Mouse (Mus musculus) forelimb bud, embryonic 11.5 days (tissue): ENCODE results near the gene Vars2.
A peak's percentile ranks its signal among the peaks of the same experiment; 100 is the strongest.

Source experiments
- DNase-seq: peaks from one replicate; pipeline ENCODE4 v3.0.0-alpha.2; 2012; ENCODE audit warnings: low read depth, low spot score

Vars2 gene

GRCm38 (mm10) chr17:35667334-35668065, at the start of gene Vars2:
Gene Vars2, minus strand, starts transcription at chr17:35667592.
- peak; percentile 96 for DNase-seq

GRCm38 (mm10) chr17:35717080-35717479, 49.7 kb upstream of the Vars2 start:
- DNase-seq: no peak

- DNase-seq: no peak
Observed at GRCm38 (mm10) chr17:35716114-35716513, 48.7 kb upstream of the Vars2 start.

- DNase-seq: no peak
Observed at GRCm38 (mm10) chr17:35710705-35711347, 43.4 kb upstream of the Vars2 start.

- DNase-seq: no peak
Observed at GRCm38 (mm10) chr17:35708611-35709010, 41.2 kb upstream of the Vars2 start.

- no peak for DNase-seq
Observed at GRCm38 (mm10) chr17:35707929-35708328, 40.5 kb upstream of the Vars2 start.

GRCm38 (mm10) chr17:35705836-35706235, 38.4 kb upstream of the Vars2 start:
- DNase-seq: no peak

GRCm38 (mm10) chr17:35704621-35705464, 37.5 kb upstream of the Vars2 start, which contains the start of gene Ddr1:
Gene Ddr1, minus strand, starts transcription at chr17:35704621.
- DNase-seq: no peak

GRCm38 (mm10) chr17:35703751-35704271, 36.4 kb upstream of the Vars2 start:
- DNase-seq: peak; percentile 70

- DNase-seq: no peak
Observed at GRCm38 (mm10) chr17:35703065-35703464, 35.7 kb upstream of the Vars2 start.

GRCm38 (mm10) chr17:35702605-35703004, 35.2 kb upstream of the Vars2 start:
- DNase-seq: no peak

GRCm38 (mm10) chr17:35701978-35702461, 34.6 kb upstream of the Vars2 start:
- no peak for DNase-seq

GRCm38 (mm10) chr17:35701203-35701977, 34.0 kb upstream of the Vars2 start:
- no peak for DNase-seq

GRCm38 (mm10) chr17:35700371-35700961, 33.1 kb upstream of the Vars2 start:
- no peak for DNase-seq

GRCm38 (mm10) chr17:35699919-35700318, 32.5 kb upstream of the Vars2 start:
- no peak for DNase-seq

GRCm38 (mm10) chr17:35698501-35698883, 31.1 kb upstream of the Vars2 start:
- no peak for DNase-seq

GRCm38 (mm10) chr17:35697759-35698500, 30.5 kb upstream of the Vars2 start:
- no peak for DNase-seq

- no peak for DNase-seq
Observed at GRCm38 (mm10) chr17:35697429-35697758, 30.0 kb upstream of the Vars2 start.

- DNase-seq: no peak
Observed at GRCm38 (mm10) chr17:35696691-35697090, 29.3 kb upstream of the Vars2 start.

- DNase-seq: no peak
Observed at GRCm38 (mm10) chr17:35695289-35695688, 27.9 kb upstream of the Vars2 start.
